Mouse (Mus musculus) embryonic facial prominence, embryonic 11.5 days (tissue): Measurements from ENCODE around the gene Nmt2. TPM values are rescaled to one million over a fixed set of nuclear protein-coding genes. Genes with fewer than 3 reads are reported as not detected.

Experiments
- ATAC-seq: fragments of 200-750 bp; cut with Nextera tagmentation; replicated peaks from 2 replicates; pipeline ENCODE4 v1.8.0; 2017; ENCODE audit warnings: low read depth; ENCODE audit not compliant: insufficient number of reproducible peaks, low FRiP score, low TSS enrichment
- DNase-seq: peaks from one replicate; pipeline ENCODE4 v3.0.0-alpha.2; 2015; ENCODE audit warnings: low spot score
- H3K27ac ChIP-seq: fragments of 300-500 bp; sonication (generic); replicated peaks from 2 replicates; pipeline ENCODE4 v1.5.1; 2014; ENCODE audit warnings: mild to moderate bottlenecking, low read depth, low read length, control low read depth
- H3K27me3 ChIP-seq: fragments of 300-500 bp; sonication (generic); 2 replicates; pipeline ENCODE4 v1.6.1; 2014; ENCODE audit warnings: mild to moderate bottlenecking, low read length, moderate library complexity, mixed read lengths; ENCODE audit not compliant: control insufficient read depth, insufficient read depth
- H3K36me3 ChIP-seq: fragments of 300-500 bp; sonication (generic); replicated peaks from 2 replicates; pipeline ENCODE4 v1.6.1; 2014; ENCODE audit warnings: low read depth, mild to moderate bottlenecking, low read length, moderate library complexity, mixed read lengths; ENCODE audit not compliant: control insufficient read depth, insufficient read depth
- H3K4me1 ChIP-seq: fragments of 300-500 bp; sonication (generic); 2 replicates; pipeline ENCODE4 v1.6.1; 2014; ENCODE audit warnings: low read length, mixed read lengths; ENCODE audit not compliant: control insufficient read depth, insufficient read depth
- H3K4me2 ChIP-seq: fragments of 300-500 bp; sonication (generic); 2 replicates; pipeline ENCODE4 v1.6.1; 2014; ENCODE audit warnings: low read depth, mild to moderate bottlenecking, control low read depth, low read length, moderate library complexity
- H3K4me3 ChIP-seq: fragments of 300-500 bp; sonication (generic); 2 replicates; pipeline ENCODE4 v1.5.1; 2014; ENCODE audit warnings: low read depth, low read length, control low read depth
- H3K9ac ChIP-seq: fragments of 300-500 bp; sonication (generic); replicated peaks from 2 replicates; pipeline ENCODE4 v1.6.1; 2014; ENCODE audit warnings: mild to moderate bottlenecking, control low read depth, low read length
- H3K9me3 ChIP-seq: fragments of 300-500 bp; sonication (generic); replicated peaks from 2 replicates; pipeline ENCODE4 v1.6.1; 2016; ENCODE audit warnings: mild to moderate bottlenecking, low read length, inconsistent platforms, mixed read lengths; ENCODE audit not compliant: control insufficient read depth
- WGBS: fragments of 180-500 bp; shearing (Covaris S2); extraction: QIAGEN DNeasy Blood & Tissue Kit; methylation state at CpG from one replicate; pipeline ENCODE4 v1.1.7; 2014; 5-methylcytosine and 5-hydroxymethylcytosine counted together
- polyA plus RNA-seq: library from polyadenylated mRNA; unstranded; fragments of >200 nt; fragmentation: Nextera tagmentation; extraction: Ambion mirVana; gene quantifications from 2 replicates; pipeline ENCODE4 v1.2.1, GENCODE M21; 2014

Nmt2 gene
- polyA plus RNA-seq, 1 experiment from 2014 or later: 46.0 TPM

DNA sequence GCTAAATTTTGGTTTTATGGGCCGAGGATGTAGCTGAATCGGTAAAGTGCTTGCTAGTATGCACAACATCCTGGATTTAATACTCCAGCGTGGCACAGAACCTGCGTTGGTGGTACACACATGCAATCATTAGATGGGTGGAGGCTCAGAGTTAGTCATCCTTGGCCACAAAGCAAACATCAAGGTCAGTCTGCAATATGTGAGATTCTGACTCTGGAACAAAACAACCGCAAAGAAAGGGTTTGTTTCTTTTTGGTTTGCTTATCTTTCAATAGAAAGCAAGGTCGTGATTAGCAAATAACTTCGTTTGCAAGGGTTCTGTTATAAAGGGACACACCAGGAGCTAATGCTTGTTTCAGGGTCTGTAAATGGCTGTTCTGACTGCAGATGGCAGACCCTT is 6.5 kb upstream of the Nmt2 start:
- ATAC-seq (no peak), DNase-seq (no peak)
- Histone ChIP-seq H3K4me3 (no peak overlapping the region), H3K9ac (no peak overlapping the region), H3K4me1 (no peaks in the 10 kb centered on the region), H3K27me3 (no peaks in the 10 kb centered on the region), H3K36me3 (no peaks in the 10 kb centered on the region), H3K4me2 (no peak overlapping the region), H3K27ac (no peak overlapping the region), H3K9me3 (no peaks in the 10 kb centered on the region)
- WGBS: 87% methylated on average over 7 of the region's 7 CpGs

DNA sequence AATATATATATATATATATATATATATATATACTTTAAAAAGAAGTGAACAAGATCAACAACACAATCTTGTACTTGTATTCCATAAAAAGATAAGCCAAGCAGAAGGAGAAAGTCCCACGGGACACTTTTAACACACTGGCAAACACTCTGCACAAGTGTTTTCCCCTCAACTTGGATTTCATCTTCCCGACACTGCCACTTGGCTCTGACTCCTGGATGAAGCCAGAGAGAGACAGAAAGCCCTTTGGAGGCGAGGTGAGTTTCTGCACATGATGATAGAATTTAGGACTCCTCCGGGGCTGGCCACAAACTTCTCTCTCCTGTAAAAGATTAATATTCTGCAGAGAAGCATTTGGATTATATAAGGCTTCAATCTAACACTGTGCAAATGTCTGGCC is 2.7 kb upstream of the Nmt2 start:
- no peak overlapping the region for H3K4me2 ChIP-seq
- DNase-seq (no peak), ATAC-seq (no peak)
- H3K36me3 ChIP-seq: no peaks in the 10 kb centered on the region
- 86% methylated on average over 4 of the region's 4 CpGs for WGBS
- H3K4me3 ChIP-seq: no peak overlapping the region
- no peaks in the 10 kb centered on the region for H3K9me3 ChIP-seq
- H3K4me1 ChIP-seq: 0 out of 2 replicates have a peak, but pooled peaks cover 4% of the 10 kb centered on the region
- no peaks in the 10 kb centered on the region for H3K27me3 ChIP-seq
- H3K9ac ChIP-seq: no peak overlapping the region
- H3K27ac ChIP-seq: no peak overlapping the region

DNA sequence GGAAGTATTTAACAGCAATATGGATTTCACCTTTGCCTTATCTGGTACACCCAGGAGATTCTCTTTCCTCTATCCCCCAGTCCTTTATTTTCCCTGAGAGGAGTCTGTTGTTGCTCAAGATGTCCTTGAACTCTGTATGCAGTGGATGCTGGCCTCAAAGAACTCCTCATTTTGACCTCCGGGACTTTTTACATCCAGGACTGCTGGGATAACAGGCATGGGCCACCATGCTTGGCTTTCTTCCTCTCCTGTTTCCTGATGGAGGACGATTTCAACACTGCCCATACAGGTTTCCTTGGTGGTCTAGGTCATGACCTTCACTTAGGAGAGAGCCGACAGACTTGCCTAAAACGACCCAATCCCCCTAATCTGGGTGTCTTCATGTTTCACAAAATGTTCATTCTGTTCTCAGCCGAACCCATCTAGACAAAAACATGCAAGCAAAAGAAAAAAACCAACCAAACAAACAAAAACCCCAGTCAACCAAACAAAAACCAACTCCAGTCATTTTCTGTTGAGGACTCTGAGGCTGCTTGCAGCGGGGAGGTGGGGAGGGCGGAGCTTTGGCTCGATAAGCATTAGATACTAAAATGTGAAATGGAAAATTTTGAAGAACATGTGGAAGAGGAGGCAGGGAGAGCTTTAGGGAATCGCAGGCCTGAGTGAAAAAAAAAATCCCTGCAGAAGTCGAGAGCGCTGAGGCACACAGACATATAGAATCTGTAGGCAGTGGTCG is 978 bp upstream of the Nmt2 start:
- H3K36me3 ChIP-seq: no peaks in the 10 kb centered on the region
- ATAC-seq (no peak), DNase-seq (peak; percentile 2)
- no peaks in the 10 kb centered on the region for H3K9me3 ChIP-seq
- H3K27me3 ChIP-seq: no peaks in the 10 kb centered on the region
- H3K9ac ChIP-seq: peak overlapping the region; percentile 55
- 8% methylated on average over 12 of the region's 12 CpGs for WGBS
- H3K4me2 ChIP-seq: peak overlapping the region; percentile 36
- H3K27ac ChIP-seq: peak overlapping the region; percentile 57; the same call in 1 of the 2 replicates
- peak overlapping the region; percentile 31 for H3K4me3 ChIP-seq
- 0 out of 2 replicates have a peak, but pooled peaks cover 4% of the 10 kb centered on the region for H3K4me1 ChIP-seq

DNA sequence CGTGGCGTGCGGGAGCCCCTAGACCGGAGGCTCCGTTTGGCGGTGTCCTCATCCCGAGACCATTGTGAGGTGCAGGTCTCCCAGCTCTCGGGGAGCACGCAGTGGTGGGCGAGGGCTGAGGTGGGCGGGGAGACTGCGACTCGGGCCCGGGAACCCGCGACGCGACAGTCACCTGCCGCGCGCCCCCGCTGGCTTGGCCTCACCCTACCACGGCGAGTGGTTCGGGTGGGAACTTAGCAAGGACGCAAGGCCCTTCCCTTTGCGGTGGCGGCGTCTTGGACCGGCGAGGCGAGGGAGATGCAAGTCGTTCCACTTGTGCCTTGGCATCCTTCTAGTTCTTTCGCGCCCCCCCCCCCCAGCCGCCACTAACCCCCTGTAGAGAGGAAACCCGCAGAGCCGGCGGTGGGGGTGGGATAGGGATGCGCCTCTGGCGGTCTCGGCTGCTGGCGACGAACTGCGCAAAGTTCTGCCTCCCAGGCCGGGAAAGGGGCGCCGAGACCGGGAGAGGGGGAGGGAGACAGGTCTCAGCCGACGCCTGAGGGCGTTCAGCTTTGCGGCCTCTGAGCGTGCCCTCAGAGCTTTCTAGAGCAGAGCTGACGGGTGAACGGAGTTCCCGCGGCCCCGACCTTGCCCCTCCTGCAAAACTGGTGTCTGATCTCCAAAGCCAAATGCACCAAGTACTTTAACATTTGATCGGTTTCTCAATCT is 615 bp downstream of the Nmt2 start:
- Histone ChIP-seq H3K4me2 (peak overlapping the region; percentile 88), H3K9me3 (no peaks in the 10 kb centered on the region), H3K9ac (peak overlapping the region; percentile 74), H3K36me3 (no peaks in the 10 kb centered on the region), H3K27me3 (no peaks in the 10 kb centered on the region), H3K27ac (peak overlapping the region; percentile 38), H3K4me3 (peak overlapping the region; percentile 85), H3K4me1 (0 out of 2 replicates have a peak, but pooled peaks cover 4% of the 10 kb centered on the region)
- ATAC-seq (no peak), DNase-seq (peak; percentile 72)
- WGBS: under 1% methylated on average over 60 of the region's 60 CpGs

DNA sequence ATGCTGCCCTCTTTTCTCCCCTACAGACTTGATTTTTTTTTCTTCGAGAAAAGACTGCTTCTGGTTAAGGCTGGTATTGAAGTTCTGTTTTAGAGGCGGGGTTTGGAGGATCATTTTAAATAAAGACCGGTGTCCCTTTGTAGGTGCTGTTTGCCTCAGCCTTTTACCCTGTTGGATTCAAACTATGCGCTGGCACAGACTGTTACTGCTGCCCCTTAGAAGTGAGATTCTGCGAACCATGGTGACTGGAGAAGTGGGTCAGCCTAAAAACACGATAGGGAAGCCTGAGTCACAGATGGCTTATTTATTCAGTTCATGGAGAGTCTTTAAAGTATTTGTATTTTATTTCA is 1.1 kb downstream of the Nmt2 start:
- Histone ChIP-seq H3K4me2 (peak overlapping the region; percentile 88), H3K9me3 (no peaks in the 10 kb centered on the region), H3K27ac (no peak overlapping the region), H3K4me3 (peak overlapping the region; percentile 85), H3K9ac (peak overlapping the region; percentile 74), H3K36me3 (no peaks in the 10 kb centered on the region), H3K27me3 (no peaks in the 10 kb centered on the region), H3K4me1 (0 out of 2 replicates have a peak, but pooled peaks cover 4% of the 10 kb centered on the region)
- 2% methylated on average over 6 of the region's 6 CpGs for WGBS
- DNase-seq: no peak
- ATAC-seq: no peak

GRCm38 (mm10) chr2:3285709-3286108 is 1.7 kb downstream of the Nmt2 start:
- no peaks in the 10 kb centered on the region for H3K27me3 ChIP-seq
- H3K27ac ChIP-seq: no peak overlapping the region
- no peak overlapping the region for H3K4me3 ChIP-seq
- H3K36me3 ChIP-seq: no peaks in the 10 kb centered on the region
- no peak overlapping the region for H3K9ac ChIP-seq
- WGBS: 84% methylated on average over 3 of the region's 3 CpGs
- H3K4me1 ChIP-seq: 0 out of 2 replicates have a peak, but pooled peaks cover 4% of the 10 kb centered on the region
- ATAC-seq (no peak), DNase-seq (no peak)
- H3K4me2 ChIP-seq: no peak overlapping the region
- H3K9me3 ChIP-seq: no peaks in the 10 kb centered on the region

DNA sequence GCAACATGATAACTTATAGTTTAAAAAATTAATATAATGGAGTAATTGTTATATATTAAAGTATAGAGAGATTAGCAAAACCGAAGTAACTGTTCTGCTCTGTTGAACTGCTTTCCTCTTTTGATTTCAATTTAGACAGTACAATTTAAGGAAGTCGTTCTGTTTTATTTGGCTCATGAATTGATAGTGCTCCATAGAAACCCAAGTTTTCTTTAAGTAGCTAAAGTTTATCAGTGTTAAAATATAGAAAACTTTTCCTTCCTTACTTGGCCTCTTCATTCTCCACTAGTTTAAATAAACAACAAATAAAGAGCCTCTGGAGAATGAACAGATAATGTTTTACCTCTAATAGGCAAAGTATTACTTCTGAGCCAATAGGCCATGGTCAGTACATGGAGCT is 2.2 kb downstream of the Nmt2 start:
- no peak for ATAC-seq
- H3K36me3 ChIP-seq: no peaks in the 10 kb centered on the region

DNA sequence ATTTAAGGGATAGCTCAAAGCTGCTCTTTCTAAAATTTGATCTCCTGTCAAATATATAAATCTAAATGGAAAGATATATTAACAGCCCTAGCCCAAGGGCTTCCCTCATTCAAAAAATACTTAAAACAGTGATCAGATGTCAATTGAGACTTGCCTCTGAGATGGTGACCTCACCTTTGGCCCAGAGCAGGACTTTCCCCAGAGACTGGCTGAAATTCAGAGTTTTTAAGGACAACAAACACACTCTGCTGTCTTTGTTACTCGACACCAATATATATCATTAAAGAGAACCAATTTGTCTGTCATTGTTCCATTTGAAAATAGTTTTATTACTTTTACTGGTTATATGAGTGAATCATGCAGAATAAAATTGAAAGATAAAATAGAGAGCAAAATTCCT is 5.6 kb downstream of the Nmt2 start:
- Histone ChIP-seq H3K4me2 (no peak overlapping the region), H3K36me3 (no peaks in the 10 kb centered on the region), H3K27ac (no peak overlapping the region), H3K4me3 (no peak overlapping the region), H3K9ac (no peak overlapping the region), H3K9me3 (no peaks in the 10 kb centered on the region), H3K4me1 (no peaks in the 10 kb centered on the region), H3K27me3 (no peaks in the 10 kb centered on the region)
- WGBS: 70% methylated on average over 1 of the region's 1 CpGs
- ATAC-seq (no peak), DNase-seq (no peak)

More for the DNA sequence above, 2.2 kb downstream of the Nmt2 start:
- Histone ChIP-seq H3K4me2 (no peak overlapping the region), H3K4me1 (0 out of 2 replicates have a peak, but pooled peaks cover 4% of the 10 kb centered on the region), H3K27me3 (no peaks in the 10 kb centered on the region), H3K27ac (no peak overlapping the region), H3K4me3 (no peak overlapping the region), H3K9ac (no peak overlapping the region), H3K9me3 (no peaks in the 10 kb centered on the region)
- WGBS: 87% methylated on average over 2 of the region's 2 CpGs
- DNase-seq: no peak
